Mouse (Mus musculus): ENCODE results near the gene 2310009B15Rik.

DNA sequence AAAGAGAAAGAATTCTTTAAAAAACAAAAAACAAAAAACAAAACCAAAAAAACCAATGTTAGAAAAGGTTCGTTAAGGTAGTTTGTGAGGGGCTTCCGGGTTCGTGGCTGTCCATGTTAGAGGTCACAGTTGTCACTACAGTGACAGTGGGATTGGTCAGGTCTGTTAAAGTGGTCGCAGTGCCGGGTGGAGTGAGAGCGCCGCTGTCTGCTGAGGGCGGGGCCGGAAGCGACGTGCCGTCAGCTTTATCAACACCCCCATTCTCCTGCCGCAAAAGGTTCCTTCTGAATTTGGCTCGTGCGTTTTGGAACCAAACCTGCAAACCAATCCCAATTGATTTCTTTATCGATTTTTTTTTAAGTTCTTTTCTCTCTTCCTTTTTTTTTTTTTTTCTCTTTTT is 25.3 kb downstream of the 2310009B15Rik start:
- TF ChIP-seq CTCF (IDR thresholded peaks at IDR 0.05; ENCODE audit: extremely low read depth, insufficient read length, insufficient replicate concordance, low read depth, low read length) = no peak
- no peak for TF ChIP-seq POLR2A (IDR thresholded peaks at IDR 0.05; ENCODE audit: low read depth, low read length)
